Mouse (Mus musculus) CH12.LX (cell line): ENCODE data around the gene Yap1.

Experiments used
- BHLHE40 ChIP-seq: IDR thresholded peaks from 2 replicates; pipeline ENCODE4 v1.6.1; 2011; ENCODE audit warnings: mild to moderate bottlenecking, low read depth, low read length, improper control_type of control experiment
- CTCF ChIP-seq, 2 experiments: IDR thresholded peaks in 1 of 2; conservative IDR thresholded peaks in 1 of 2; 2 replicates each; pipeline ENCODE4 v1.5.1; 2011 to 2012; ENCODE audit warnings: low read depth in 2 of 2, low read length in 2 of 2, improper control_type of control experiment in 1 of 2, inconsistent platforms in 1 of 2, mild to moderate bottlenecking in 1 of 2, moderate library complexity in 1 of 2
- ELF1 ChIP-seq: IDR thresholded peaks from 2 replicates; pipeline ENCODE4 v1.6.1; 2014; ENCODE audit warnings: low read depth, mild to moderate bottlenecking, inconsistent platforms, low read length, improper control_type of control experiment
- EP300 ChIP-seq: IDR thresholded peaks from 2 replicates; pipeline ENCODE4 v1.6.1; 2011; ENCODE audit warnings: low read length, improper control_type of control experiment
- HCFC1 ChIP-seq: IDR thresholded peaks from 2 replicates; pipeline ENCODE4 v1.6.1; 2012; ENCODE audit warnings: low read depth, mild to moderate bottlenecking, inconsistent platforms, low read length, improper control_type of control experiment
- JUND ChIP-seq: conservative IDR thresholded peaks from 2 replicates; pipeline ENCODE4 v1.6.1; 2011; ENCODE audit warnings: low read depth, low read length, improper control_type of control experiment
- MAFK ChIP-seq: IDR thresholded peaks from 2 replicates; pipeline ENCODE4 v1.6.1; 2011; ENCODE audit warnings: low read length, improper control_type of control experiment; ENCODE audit not compliant: insufficient replicate concordance
- MAX ChIP-seq: IDR thresholded peaks from 2 replicates; pipeline ENCODE4 v1.6.1; 2011; ENCODE audit warnings: low read length, improper control_type of control experiment
- NRF1 ChIP-seq: IDR thresholded peaks from 2 replicates; pipeline ENCODE4 v1.6.1; 2014; ENCODE audit warnings: low read depth, mild to moderate bottlenecking, inconsistent platforms, low read length, improper control_type of control experiment, moderate library complexity
- POLR2A ChIP-seq: IDR thresholded peaks from 2 replicates; pipeline ENCODE4 v1.6.1; 2011; ENCODE audit warnings: low read depth, mild to moderate bottlenecking, improper control_type of control experiment, low read length
- TCF12 ChIP-seq: IDR thresholded peaks from 2 replicates; pipeline ENCODE4 v1.6.1; 2014; ENCODE audit warnings: low read depth, mild to moderate bottlenecking, inconsistent platforms, low read length, improper control_type of control experiment
- UBTF ChIP-seq: IDR thresholded peaks from 2 replicates; pipeline ENCODE4 v1.6.1; 2012; ENCODE audit warnings: low read depth, mild to moderate bottlenecking, inconsistent platforms, low read length, improper control_type of control experiment, moderate library complexity

GRCm38 (mm10) chr9:7940075-7940474 lies 64.3 kb downstream of the Yap1 start:
- TF ChIP-seq BHLHE40 (no peak), POLR2A (no peak), JUND (no peak), MAFK (no peak), CTCF (conservative IDR thresholded peaks at IDR 0.05 in 1 of 2, IDR thresholded peaks at IDR 0.05 in 1 of 2; ENCODE audit: low read depth in 2 of 2, low read length in 2 of 2) (no peak), TCF12 (no peak), HCFC1 (no peak), NRF1 (no peak), UBTF (no peak), MAX (no peak), EP300 (no peak), ELF1 (no peak)
